Mouse (Mus musculus) hindbrain, embryonic 11.5 days (tissue): ENCODE measurements around the gene Nudt22. TPM values are rescaled to one million over a fixed set of nuclear protein-coding genes. Genes with fewer than 3 reads are reported as not detected.

Source experiments
- ATAC-seq: fragments of 200-750 bp; cut with Nextera tagmentation; 2 replicates; pipeline ENCODE4 v1.8.0; 2017; ENCODE audit warnings: mild to moderate bottlenecking, moderate TSS enrichment, moderate library complexity; ENCODE audit not compliant: low FRiP score
- DNase-seq: peaks from one replicate; pipeline ENCODE4 v3.0.0-alpha.2; 2015; ENCODE audit warnings: low spot score
- H3K27ac ChIP-seq: fragments of 300-500 bp; sonication (generic); 2 replicates; pipeline ENCODE4 v1.5.1; 2014; ENCODE audit warnings: mild to moderate bottlenecking, low read depth, low read length
- H3K27me3 ChIP-seq: fragments of 300-500 bp; sonication (generic); 2 replicates; pipeline ENCODE4 v1.6.1; 2014; ENCODE audit warnings: mild to moderate bottlenecking, low read length, moderate library complexity, mixed read lengths; ENCODE audit not compliant: control insufficient read depth, insufficient read depth
- H3K36me3 ChIP-seq: fragments of 300-500 bp; sonication (generic); 2 replicates; pipeline ENCODE4 v1.6.1; 2014; ENCODE audit warnings: mild to moderate bottlenecking, low read length, moderate library complexity, mixed read lengths; ENCODE audit not compliant: control insufficient read depth, insufficient read depth
- H3K4me1 ChIP-seq: fragments of 300-500 bp; sonication (generic); replicated peaks from 2 replicates; pipeline ENCODE4 v1.6.1; 2014; ENCODE audit warnings: low read length, mixed read lengths; ENCODE audit not compliant: control insufficient read depth, insufficient read depth
- H3K4me2 ChIP-seq: fragments of 300-500 bp; sonication (generic); replicated peaks from 2 replicates; pipeline ENCODE4 v1.6.1; 2014; ENCODE audit warnings: mild to moderate bottlenecking, low read depth, low read length
- H3K4me3 ChIP-seq: fragments of 300-500 bp; sonication (generic); 2 replicates; pipeline ENCODE4 v1.5.1; 2014; ENCODE audit warnings: low read depth, low read length
- H3K9ac ChIP-seq: fragments of 300-500 bp; sonication (generic); 2 replicates; pipeline ENCODE4 v1.6.1; 2014; ENCODE audit warnings: low read depth, low read length
- H3K9me3 ChIP-seq: fragments of 300-500 bp; sonication (generic); 2 replicates; pipeline ENCODE4 v1.6.1; 2016; ENCODE audit warnings: low read length; ENCODE audit not compliant: control insufficient read depth
- WGBS: fragments of 180-500 bp; shearing (Covaris S2); extraction: QIAGEN DNeasy Blood & Tissue Kit; methylation state at CpG from one replicate; pipeline ENCODE4 v1.1.7; 2014; 5-methylcytosine and 5-hydroxymethylcytosine counted together
- polyA plus RNA-seq: library from polyadenylated mRNA; unstranded; fragments of >200 nt; fragmentation: Nextera tagmentation; extraction: Ambion mirVana; gene quantifications from 2 replicates; pipeline ENCODE4 v1.2.1, GENCODE M21; 2014

Nudt22 gene
- polyA plus RNA-seq, 1 experiment from 2014 or later: 19.3 TPM

DNA sequence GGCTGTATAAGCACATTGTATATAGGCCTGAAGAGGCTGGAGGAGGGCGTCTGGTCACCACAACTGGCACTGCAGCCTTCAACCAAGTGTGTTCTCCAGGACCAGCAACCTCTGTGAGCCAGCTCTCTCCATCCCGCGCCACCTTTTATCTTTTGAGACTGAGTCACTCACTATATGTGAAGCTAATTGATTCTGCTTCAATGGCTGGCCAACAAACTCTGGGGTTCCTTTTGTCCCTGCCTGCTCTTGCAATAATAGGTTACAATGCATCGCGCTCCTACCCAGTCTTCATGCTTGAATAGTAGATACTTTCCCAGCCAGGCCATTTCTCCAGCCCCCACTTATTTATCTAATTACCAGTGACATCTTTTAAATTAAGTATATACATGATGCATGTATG is 12.3 kb downstream of the Nudt22 start:
- no peak for DNase-seq
- 46% methylated on average over 5 of the region's 5 CpGs for WGBS
- Histone ChIP-seq H3K9me3 (no peaks in the 10 kb centered on the region), H3K4me3 (no peak overlapping the region), H3K27ac (no peak overlapping the region), H3K27me3 (no peaks in the 10 kb centered on the region), H3K36me3 (no peaks in the 10 kb centered on the region), H3K4me2 (no peak overlapping the region), H3K4me1 (peaks cover 7% of the 10 kb centered on the region), H3K9ac (no peak overlapping the region)
- ATAC-seq: no peak

DNA sequence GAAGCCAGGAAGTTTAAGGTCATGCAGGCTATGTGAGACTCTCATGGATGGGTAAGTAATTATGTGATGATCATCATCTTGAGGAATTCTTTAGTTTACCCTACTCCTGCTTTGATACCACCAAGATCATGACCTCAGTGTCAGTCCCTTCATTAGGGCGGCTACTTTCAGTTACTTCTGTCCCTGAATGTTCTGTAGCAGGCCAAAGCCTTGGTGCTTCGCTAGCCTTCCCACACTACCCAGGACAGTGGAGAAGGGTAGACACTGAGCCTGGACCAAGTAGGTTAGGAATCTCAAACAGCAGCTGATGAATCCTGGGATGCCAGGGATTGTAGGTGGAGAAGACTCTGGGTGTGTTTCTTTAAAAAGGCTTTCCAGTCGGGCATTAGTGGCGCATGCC is 14.5 kb downstream of the Nudt22 start:
- Histone ChIP-seq H3K36me3 (peaks cover 7% of the 10 kb centered on the region; the same call in 1 of the 2 replicates), H3K4me1 (peaks cover 11% of the 10 kb centered on the region), H3K4me3 (peak overlapping the region; percentile 63; the same call in 1 of the 2 replicates), H3K4me2 (no peak overlapping the region), H3K27me3 (no peaks in the 10 kb centered on the region), H3K27ac (no peak overlapping the region), H3K9me3 (no peaks in the 10 kb centered on the region), H3K9ac (no peak overlapping the region)
- ATAC-seq (no peak), DNase-seq (no peak)
- WGBS: 91% methylated on average over 4 of the region's 4 CpGs

DNA sequence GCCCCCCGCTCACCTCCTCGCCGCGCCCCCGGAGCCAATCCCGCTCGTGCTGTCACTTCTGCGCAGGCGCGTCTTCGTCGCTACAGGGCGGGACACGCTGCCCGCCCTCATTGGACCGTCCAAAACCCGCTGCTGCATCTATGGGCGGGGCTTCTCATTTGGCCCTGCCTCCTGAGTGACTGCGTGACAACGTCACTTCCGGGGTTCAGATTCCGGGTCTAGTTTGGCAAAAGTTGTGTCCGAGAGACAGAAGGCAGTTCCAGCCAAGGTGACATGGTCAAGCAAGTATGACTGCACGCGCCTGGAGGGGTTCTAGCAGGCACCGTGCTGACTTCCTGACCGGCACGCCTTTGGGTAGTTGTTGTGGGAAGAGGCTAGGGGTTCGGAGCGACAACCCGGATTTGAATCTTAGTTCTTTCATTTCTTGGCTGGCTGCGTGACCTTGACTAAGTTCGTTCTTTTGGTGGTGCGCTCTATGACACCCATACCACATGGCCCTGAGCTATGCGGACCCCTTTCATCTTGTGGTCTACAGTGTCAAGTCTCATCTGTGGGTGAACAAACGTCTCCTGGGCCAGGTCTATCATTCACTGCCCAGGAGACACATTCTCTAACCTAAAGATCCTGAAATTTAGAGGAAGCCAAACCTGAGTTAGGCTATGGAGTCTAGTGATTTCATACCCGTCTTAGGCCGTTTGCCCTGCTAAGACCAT is 15.4 kb downstream of the Nudt22 start, which contains the start of gene Fkbp2:
Gene Fkbp2, minus strand, starts transcription at position 121 of the 713 bp plus-strand sequence.
- H3K36me3 ChIP-seq: peaks cover 7% of the 10 kb centered on the region; the same call in 1 of the 2 replicates
- no peaks in the 10 kb centered on the region for H3K27me3 ChIP-seq
- DNase-seq: peak; percentile 98
- H3K4me2 ChIP-seq: peak within 1 kb of the TSS; percentile 79
- peaks cover 11% of the 10 kb centered on the region for H3K4me1 ChIP-seq
- peak; percentile 90 for ATAC-seq
- H3K27ac ChIP-seq: peak within 1 kb of the TSS; percentile 93
- H3K9me3 ChIP-seq: no peaks in the 10 kb centered on the region
- peak within 1 kb of the TSS; percentile 63 for H3K4me3 ChIP-seq
- peak within 1 kb of the TSS; percentile 78 for H3K9ac ChIP-seq
- 2% methylated on average over 38 of the region's 38 CpGs for whole genome bisulfite sequencing

DNA sequence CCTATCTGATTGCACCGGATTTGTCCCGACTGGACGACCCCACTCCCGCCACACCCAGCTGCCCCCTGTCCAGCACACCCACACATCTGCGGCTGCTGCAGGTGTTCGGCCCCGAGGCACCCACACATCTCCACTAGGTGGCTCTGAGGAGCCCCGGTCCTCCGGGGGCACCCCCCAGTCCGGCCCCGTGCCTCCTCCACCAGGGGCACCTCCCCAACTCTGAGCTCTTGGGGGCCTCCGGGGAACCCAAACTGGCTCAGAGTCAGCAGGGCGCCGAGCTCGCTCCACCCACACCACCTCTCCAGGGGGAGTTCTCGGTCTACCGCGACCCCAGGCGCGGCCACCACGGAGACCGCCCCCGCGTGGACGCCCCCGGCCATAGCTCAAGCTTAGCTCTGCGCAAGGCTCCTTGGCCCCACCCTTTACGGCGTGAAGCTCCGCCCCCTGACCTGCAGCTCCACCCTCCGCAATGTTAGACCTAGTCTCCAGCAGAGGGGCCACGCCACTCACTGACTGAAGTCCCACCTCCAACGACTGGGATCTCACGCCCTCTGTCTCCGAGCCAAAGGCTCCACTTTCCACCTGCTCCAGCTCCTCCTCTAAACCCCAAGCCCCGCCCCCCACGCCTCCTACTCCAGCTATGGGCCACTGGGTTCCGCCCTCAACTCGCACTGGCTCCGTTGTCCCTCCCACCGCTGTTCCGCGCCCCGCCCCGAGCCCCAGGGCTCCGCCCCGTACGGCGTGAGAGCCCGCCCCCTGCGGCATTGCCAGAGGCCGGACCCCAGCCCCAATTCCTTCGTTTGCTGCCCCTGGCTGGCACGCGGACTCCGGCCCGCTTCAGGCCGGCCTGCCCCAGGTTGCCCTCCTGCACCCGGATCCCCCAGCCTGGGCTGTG is 16.2 kb downstream of the Nudt22 start:
- peak overlapping the region; percentile 79 for H3K4me2 ChIP-seq
- H3K36me3 ChIP-seq: peaks cover 7% of the 10 kb centered on the region; the same call in 1 of the 2 replicates
- no peaks in the 10 kb centered on the region for H3K9me3 ChIP-seq
- under 1% methylated on average over 57 of the region's 59 CpGs for WGBS
- peaks cover 11% of the 10 kb centered on the region for H3K4me1 ChIP-seq
- peak overlapping the region; percentile 78 for H3K9ac ChIP-seq
- ATAC-seq (peak; percentile 90), DNase-seq (peak; percentile 99)
- no peaks in the 10 kb centered on the region for H3K27me3 ChIP-seq
- peak overlapping the region; percentile 63 for H3K4me3 ChIP-seq
- H3K27ac ChIP-seq: peak overlapping the region; percentile 93

DNA sequence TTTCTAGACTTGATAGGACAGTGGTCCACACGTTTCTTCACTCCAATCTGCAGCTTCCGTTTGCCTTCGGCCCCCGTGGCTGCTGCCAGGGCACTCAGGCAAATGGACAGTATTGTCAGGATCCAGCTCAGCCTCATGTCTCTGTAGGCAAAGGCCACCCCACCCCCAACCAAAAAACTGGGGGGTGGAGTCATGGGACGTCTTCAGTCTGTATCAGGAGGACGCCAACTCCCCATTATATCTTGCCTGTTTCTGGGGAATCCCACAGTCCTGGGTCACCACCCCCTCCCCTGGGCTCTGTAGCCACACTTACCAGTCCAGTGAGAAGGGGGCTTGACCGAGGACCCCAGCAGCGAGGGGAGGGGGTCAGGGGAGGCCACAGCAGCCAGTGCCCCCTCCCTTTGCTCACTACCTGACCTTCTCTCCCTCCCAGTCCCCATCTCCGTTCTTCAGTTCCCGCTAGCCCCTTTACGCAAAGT is 16.9 kb downstream of the Nudt22 start:
- WGBS: 14% methylated on average over 11 of the region's 11 CpGs
- peaks cover 7% of the 10 kb centered on the region; the same call in 1 of the 2 replicates for H3K36me3 ChIP-seq
- ATAC-seq: no peak
- peak overlapping the region; percentile 54 for H3K9ac ChIP-seq
- no peaks in the 10 kb centered on the region for H3K9me3 ChIP-seq
- DNase-seq: peak; percentile 43
- peaks cover 11% of the 10 kb centered on the region for H3K4me1 ChIP-seq
- no peaks in the 10 kb centered on the region for H3K27me3 ChIP-seq
- peak overlapping the region; percentile 79 for H3K4me2 ChIP-seq
- H3K27ac ChIP-seq: peak overlapping the region; percentile 93
- peak overlapping the region; percentile 63 for H3K4me3 ChIP-seq

DNA sequence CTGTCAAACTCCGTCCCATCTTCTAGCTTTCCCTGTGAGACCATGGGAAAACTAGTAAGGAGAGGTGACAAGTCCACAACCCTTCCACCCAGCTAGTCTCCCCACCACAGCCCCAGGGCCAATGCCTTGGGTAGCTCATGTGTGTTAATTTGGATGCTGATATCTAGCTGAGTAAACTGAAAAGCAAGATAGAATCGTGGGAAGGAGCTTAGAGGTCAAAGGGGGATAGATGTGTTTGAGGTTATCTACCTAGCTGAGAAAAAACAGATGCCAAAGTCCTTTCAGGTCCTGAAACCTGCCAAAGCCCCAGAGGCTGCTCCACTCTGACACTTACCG is 17.3 kb downstream of the Nudt22 start:
- Histone ChIP-seq H3K27ac (peak overlapping the region; percentile 93; the same call in 1 of the 2 replicates), H3K4me1 (peaks cover 11% of the 10 kb centered on the region)
- 57% methylated on average over 3 of the region's 3 CpGs for WGBS

DNA sequence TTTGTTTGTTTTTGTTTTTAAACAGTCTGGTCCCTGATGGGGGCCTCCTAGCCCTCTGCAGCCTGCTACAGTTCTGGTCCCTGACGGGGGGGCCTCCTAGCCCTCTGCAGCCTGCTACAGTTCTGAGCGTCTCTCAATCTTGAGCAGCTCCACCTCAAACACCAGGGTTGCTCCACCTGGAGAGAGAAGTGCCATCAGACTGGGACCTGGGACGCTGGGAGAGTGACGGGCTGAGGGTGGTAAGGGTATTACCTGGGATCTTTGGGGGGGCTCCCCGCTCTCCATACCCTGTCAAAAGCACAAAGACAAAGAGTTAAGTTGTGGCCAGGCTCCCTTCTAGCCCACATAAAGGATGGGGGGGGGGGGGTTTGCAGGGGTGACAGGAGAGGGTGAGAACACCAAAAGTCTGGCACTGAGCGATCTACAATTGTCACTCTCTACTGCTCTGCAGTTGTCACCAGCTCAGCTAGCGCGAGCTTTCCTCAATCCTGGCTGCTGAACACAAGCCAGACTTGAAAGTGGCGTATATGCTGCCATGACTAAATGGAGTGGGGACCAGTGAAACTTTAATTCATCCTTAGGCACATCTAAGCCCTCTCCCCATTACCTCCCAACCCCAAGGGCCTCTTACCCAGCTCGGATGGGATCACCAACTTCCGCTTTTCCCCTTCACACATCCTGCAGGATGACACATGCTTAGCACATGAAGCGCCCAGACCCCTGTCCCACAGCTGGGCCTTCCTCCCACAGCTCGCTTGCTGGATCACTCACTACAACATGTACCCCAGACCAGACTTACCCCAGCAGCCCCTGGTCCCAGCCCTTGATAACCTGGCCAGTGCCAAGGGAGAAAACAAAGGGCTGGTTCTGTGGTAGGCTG is 17.9 kb downstream of the Nudt22 start:
- Histone ChIP-seq H3K9me3 (no peaks in the 10 kb centered on the region), H3K27ac (peak overlapping the region; percentile 9; the same call in 1 of the 2 replicates), H3K36me3 (peaks cover 7% of the 10 kb centered on the region; the same call in 1 of the 2 replicates), H3K9ac (no peak overlapping the region; the same call in 1 of the 2 replicates), H3K4me2 (peak overlapping the region; percentile 79), H3K4me3 (peak overlapping the region; percentile 63; the same call in 1 of the 2 replicates), H3K4me1 (peaks cover 11% of the 10 kb centered on the region), H3K27me3 (no peaks in the 10 kb centered on the region)
- 86% methylated on average over 13 of the region's 13 CpGs for WGBS
- DNase-seq (no peak), ATAC-seq (no peak)

More for the DNA sequence above, 17.3 kb downstream of the Nudt22 start:
- no peaks in the 10 kb centered on the region for H3K9me3 ChIP-seq
- ATAC-seq: no peak
- DNase-seq: no peak
- H3K4me3 ChIP-seq: peak overlapping the region; percentile 63
- peak overlapping the region; percentile 79 for H3K4me2 ChIP-seq
- no peak overlapping the region; the same call in 1 of the 2 replicates for H3K9ac ChIP-seq
- no peaks in the 10 kb centered on the region for H3K27me3 ChIP-seq
- H3K36me3 ChIP-seq: peaks cover 7% of the 10 kb centered on the region; the same call in 1 of the 2 replicates
